Comparison of ENCODE assay signal across 15 mouse cellular contexts in the genomic region with DNA sequence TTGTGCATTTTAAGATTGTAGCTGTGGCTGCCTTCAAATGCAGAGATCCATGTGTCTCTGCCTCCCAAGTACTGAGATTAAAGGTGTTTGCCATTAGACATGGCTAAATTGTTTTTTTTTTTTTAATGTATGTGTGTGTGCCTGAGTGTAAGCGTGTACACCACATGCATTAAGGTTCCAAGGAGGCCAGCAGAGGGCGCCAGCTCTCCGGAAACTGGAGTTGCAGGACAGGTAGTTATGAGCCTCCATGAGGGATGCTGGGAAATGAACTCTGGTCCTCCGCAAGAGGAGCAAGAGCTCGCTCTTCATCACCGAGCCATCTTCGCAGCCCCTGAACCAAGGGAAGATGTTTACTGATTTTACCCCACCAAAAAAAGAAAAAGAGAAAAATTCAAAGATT. TPM values are rescaled to one million over a fixed set of nuclear protein-coding genes. Genes with fewer than 3 reads are reported as not detected.
DNase-seq lines count a peak whose midpoint lies in the region; ATAC-seq and TF ChIP-seq lines count a peak whose summit lies in the region.
"Had no signal": no experiment of that assay in that cellular context is flagged by ENCODE, and none has a peak within 500 bp of the region (broad histone marks: within the 10 kb centered on the region; RNA-seq: fewer than 3 reads in every experiment).

No protein-coding gene starts in this region.

- no peak overlapping the region for H3K4me2 ChIP-seq in kidney, embryonic 16.5 days (replicated peaks; ENCODE audit: low read depth, low read length)
- H3K4me2 ChIP-seq: hindbrain, embryonic 15.5 days; limb, embryonic 12.5 days had no signal

- no peak overlapping the region for H3K4me3 ChIP-seq in kidney, embryonic 16.5 days (ENCODE audit: low read length)
- H3K4me3 ChIP-seq in bone marrow, adult 2 months (replicated peaks; ENCODE audit: control insufficient read depth, low read depth, low read length): no peak overlapping the region
- H3K4me3 ChIP-seq: hindbrain, embryonic 15.5 days; limb, embryonic 12.5 days had no signal

- peaks cover 13% of the 10 kb centered on the region for H3K4me1 ChIP-seq in kidney, embryonic 16.5 days (ENCODE audit: insufficient read depth, low read length)
- H3K4me1 ChIP-seq in bone marrow, adult 2 months (ENCODE audit: control insufficient read depth, insufficient read depth, low read length): peaks cover 6% of the 10 kb centered on the region; the same call in 1 of the 2 replicates
- H3K4me1 ChIP-seq: hindbrain, embryonic 15.5 days had no signal

- WGBS in kidney, embryonic 16.5 days: 97% methylated on average over 7 of the region's 7 CpGs
- 85% methylated on average over 7 of the region's 7 CpGs for WGBS in bone marrow, adult 2 months

- no peak for TF ChIP-seq POLR2A in bone marrow, adult 2 months (IDR thresholded peaks at IDR 0.05; ENCODE audit: borderline replicate concordance, control insufficient read depth, low read depth, low read length)

- no peak for ATAC-seq in CD4-positive, CD25-positive, alpha-beta regulatory T cell, adult 4 months
- no peak for ATAC-seq in kidney, embryonic 16.5 days (ENCODE audit: low FRiP score, low TSS enrichment)

- H3K27me3 ChIP-seq in kidney, embryonic 16.5 days (ENCODE audit: insufficient read depth, low read length): no peaks in the 10 kb centered on the region
- H3K27me3 ChIP-seq: hindbrain, embryonic 15.5 days; limb, embryonic 12.5 days had no signal

- TF ChIP-seq CTCF in bone marrow, adult 2 months (IDR thresholded peaks at IDR 0.05; ENCODE audit: control insufficient read depth, insufficient read depth, low read length): peak; percentile 40; the same call in 1 of the 2 replicates

- H3K27ac ChIP-seq in kidney, embryonic 16.5 days (ENCODE audit: low read length): no peak overlapping the region
- no peak overlapping the region for H3K27ac ChIP-seq in bone marrow, adult 2 months (ENCODE audit: control insufficient read depth, insufficient read depth, low read depth, low read length, poor library complexity)
- H3K27ac ChIP-seq: hindbrain, embryonic 15.5 days; limb, embryonic 12.5 days had no signal

- H3K9me3 ChIP-seq in kidney, embryonic 16.5 days (ENCODE audit: low read length): peaks cover 4% of the 10 kb centered on the region; the same call in 1 of the 2 replicates
- H3K9me3 ChIP-seq: hindbrain, embryonic 15.5 days; limb, embryonic 12.5 days had no signal

- H3K9ac ChIP-seq in kidney, embryonic 16.5 days (replicated peaks; ENCODE audit: low read length): no peak overlapping the region
- H3K9ac ChIP-seq: hindbrain, embryonic 15.5 days; limb, embryonic 12.5 days had no signal

- peaks cover 31% of the 10 kb centered on the region for H3K36me3 ChIP-seq in kidney, embryonic 16.5 days (ENCODE audit: insufficient read depth, low read length)

- DNase-seq in CD4-positive, CD25-positive, alpha-beta regulatory T cell, adult 2 months (ENCODE audit: low read depth, low spot score): peak; percentile 25
- DNase-seq in kidney, postnatal 25 days: peak; percentile 38 to 50
- peak; percentile 26 for DNase-seq in A20 (ENCODE audit: low read depth, low spot score)
- DNase-seq in c-Kit-positive CD71-positive TER-119-positive erythroid progenitor cells, embryonic 14.5 days (ENCODE audit: low spot score): no peak
- DNase-seq in urinary bladder, postnatal 14 days (ENCODE audit: low spot score): no peak
- DNase-seq: cerebellum, adult 9-10 months; heart, adult 11 months; heart, postnatal 14 days; right cerebral cortex, postnatal 25 days had no signal

RNA-seq across cellular contexts. Expression of a gene that starts 29.0 kb away (rescaled TPM):
- under 1 TPM in 1 of 2 experiments, not detected in 1; 0.13 TPM for polyA plus RNA-seq in CD4-positive, CD25-positive, alpha-beta regulatory T cell, adult 4 months (2017; shearing (Covaris generic))
- 76.4 and 85.2 TPM in 2 replicates for polyA plus RNA-seq in kidney, embryonic 16.5 days (2015; fragmentation: Nextera tagmentation; extraction: Ambion mirVana)
- polyA plus RNA-seq in bone marrow, adult 2 months (2011; ENCODE audit: insufficient read depth, insufficient read length, low replicate concordance, missing spikeins): 1.2 and 9.3 TPM in 2 replicates

RNA-seq across cellular contexts. Expression of a gene that starts 38.5 kb away (rescaled TPM):
- polyA plus RNA-seq in CD4-positive, CD25-positive, alpha-beta regulatory T cell, adult 4 months (2017; shearing (Covaris generic)): 10 to 100 TPM; 12.1 to 18.5 TPM
- 9.3 and 10.5 TPM in 2 replicates for polyA plus RNA-seq in kidney, embryonic 16.5 days (2015; fragmentation: Nextera tagmentation; extraction: Ambion mirVana)
- polyA plus RNA-seq in bone marrow, adult 2 months (2011; ENCODE audit: insufficient read depth, insufficient read length, low replicate concordance, missing spikeins): 22.2 and 33.2 TPM in 2 replicates

RNA-seq across cellular contexts. Expression of a gene that starts 41.6 kb away (rescaled TPM):
- not detected for polyA plus RNA-seq in CD4-positive, CD25-positive, alpha-beta regulatory T cell, adult 4 months (2017; shearing (Covaris generic))
- 4.3 and 5.4 TPM in 2 replicates for polyA plus RNA-seq in kidney, embryonic 16.5 days (2015; fragmentation: Nextera tagmentation; extraction: Ambion mirVana)
- 0.57 and 1.8 TPM in 2 replicates for polyA plus RNA-seq in bone marrow, adult 2 months (2011; ENCODE audit: insufficient read depth, insufficient read length, low replicate concordance, missing spikeins)

RNA-seq across cellular contexts. Expression of a gene that starts 46.7 kb away (rescaled TPM):
- not detected for polyA plus RNA-seq in CD4-positive, CD25-positive, alpha-beta regulatory T cell, adult 4 months (2017; shearing (Covaris generic))
- 0.54 and 0.69 TPM in 2 replicates for polyA plus RNA-seq in kidney, embryonic 16.5 days (2015; fragmentation: Nextera tagmentation; extraction: Ambion mirVana)
- 5.6 and 5.8 TPM in 2 replicates for polyA plus RNA-seq in bone marrow, adult 2 months (2011; ENCODE audit: insufficient read depth, insufficient read length, low replicate concordance, missing spikeins)
- polyA plus RNA-seq: limb, embryonic 12.5 days; stomach, embryonic 14.5 days had no signal

Comparison
In these comparisons a context has a peak if more than half of its experiments do, and no peak if none do; other contexts are left out.
1. DNase-seq: peak in CD4-positive, CD25-positive, alpha-beta regulatory T cell, adult 2 months (single experiment), kidney, postnatal 25 days (2 of 2) and A20 (single experiment); none in c-Kit-positive CD71-positive TER-119-positive erythroid progenitor cells, embryonic 14.5 days (single experiment) and urinary bladder, postnatal 14 days (single experiment).